Mouse (Mus musculus): ENCODE measurements at regions not wholly inside any gene's neighbourhood (a gene's known extent, or its start where the extent isn't known, plus 50 kb on each side); places are given as distances from the start of the nearest gene placed in this dataset.
A peak's percentile ranks its signal among the peaks of the same experiment; 100 is the strongest.

GRCm38 (mm10) chr13:79182630-79183412, 983.3 kb upstream of the Nr2f1 start:
- Histone ChIP-seq H3K4me1 (ENCODE audit: control insufficient read depth, insufficient read depth, low read length) (no peaks in the 10 kb centered on the region), H3K4me2 (replicated peaks; ENCODE audit: low read depth, low read length, severe bottlenecking) (no peak overlapping the region), H3K27me3 (ENCODE audit: control insufficient read depth, insufficient read depth, low read length) (no peaks in the 10 kb centered on the region), H3K36me3 (ENCODE audit: control insufficient read depth, insufficient read depth, low read length) (no peaks in the 10 kb centered on the region), H3K4me3 (replicated peaks; ENCODE audit: low read length) (no peak overlapping the region), H3K9me3 (ENCODE audit: control insufficient read depth, low read length) (no peaks in the 10 kb centered on the region), H3K27ac (replicated peaks; ENCODE audit: low read depth, low read length) (no peak overlapping the region), H3K9ac (ENCODE audit: low read depth, low read length, severe bottlenecking) (no peak overlapping the region)
- TF ChIP-seq POLR2A (IDR thresholded peaks at IDR 0.05; ENCODE audit: borderline replicate concordance, extremely low read depth, insufficient read depth, insufficient read length): no peak
- ATAC-seq (ENCODE audit: low FRiP score, low read depth) (no peak), DNase-seq (ENCODE audit: low spot score) (no peak)
- WGBS: 85% methylated on average over 6 of the region's 6 CpGs

- TF ChIP-seq POLR2A (IDR thresholded peaks at IDR 0.05; ENCODE audit: borderline replicate concordance, extremely low read depth, insufficient read depth, insufficient read length): no peak
- Histone ChIP-seq H3K36me3 (ENCODE audit: control insufficient read depth, insufficient read depth, low read length) (no peaks in the 10 kb centered on the region), H3K27ac (replicated peaks; ENCODE audit: low read depth, low read length) (no peak overlapping the region), H3K9ac (ENCODE audit: low read depth, low read length, severe bottlenecking) (no peak overlapping the region), H3K4me3 (replicated peaks; ENCODE audit: low read length) (no peak overlapping the region), H3K4me2 (replicated peaks; ENCODE audit: low read depth, low read length, severe bottlenecking) (no peak overlapping the region), H3K9me3 (ENCODE audit: control insufficient read depth, low read length) (no peaks in the 10 kb centered on the region), H3K4me1 (ENCODE audit: control insufficient read depth, insufficient read depth, low read length) (no peaks in the 10 kb centered on the region), H3K27me3 (ENCODE audit: control insufficient read depth, insufficient read depth, low read length) (no peaks in the 10 kb centered on the region)
- ATAC-seq (ENCODE audit: low FRiP score, low read depth) (no peak), DNase-seq (ENCODE audit: low spot score) (no peak)
- 70% methylated on average over 3 of the region's 3 CpGs for WGBS
Measured at GRCm38 (mm10) chr13:79158757-79159156, 959.2 kb upstream of the Nr2f1 start.

- H3K27me3 ChIP-seq (ENCODE audit: control insufficient read depth, insufficient read depth, low read length): no peaks in the 10 kb centered on the region
- no peaks in the 10 kb centered on the region for H3K4me1 ChIP-seq (ENCODE audit: control insufficient read depth, insufficient read depth, low read length)
- H3K27ac ChIP-seq (replicated peaks; ENCODE audit: low read depth, low read length): no peak overlapping the region
- TF ChIP-seq POLR2A (IDR thresholded peaks at IDR 0.05; ENCODE audit: borderline replicate concordance, extremely low read depth, insufficient read depth, insufficient read length): no peak
- no peaks in the 10 kb centered on the region for H3K36me3 ChIP-seq (ENCODE audit: control insufficient read depth, insufficient read depth, low read length)
- H3K4me3 ChIP-seq (replicated peaks; ENCODE audit: low read length): no peak overlapping the region
- ATAC-seq (ENCODE audit: low FRiP score, low read depth): no peak
- no peaks in the 10 kb centered on the region for H3K9me3 ChIP-seq (ENCODE audit: control insufficient read depth, low read length)
- H3K9ac ChIP-seq (ENCODE audit: low read depth, low read length, severe bottlenecking): no peak overlapping the region
- peak; percentile 33 for DNase-seq (ENCODE audit: low spot score)
- no peak overlapping the region for H3K4me2 ChIP-seq (replicated peaks; ENCODE audit: low read depth, low read length, severe bottlenecking)
- WGBS: 33% methylated on average over 1 of the region's 1 CpGs
Measured at GRCm38 (mm10) chr13:79142903-79143302, 943.3 kb upstream of the Nr2f1 start.

- no peaks in the 10 kb centered on the region for H3K4me1 ChIP-seq (ENCODE audit: control insufficient read depth, insufficient read depth, low read length)
- DNase-seq (ENCODE audit: low spot score) (no peak), ATAC-seq (ENCODE audit: low FRiP score, low read depth) (no peak)
- H3K9ac ChIP-seq (ENCODE audit: low read depth, low read length, severe bottlenecking): no peak overlapping the region
- H3K9me3 ChIP-seq (ENCODE audit: control insufficient read depth, low read length): no peaks in the 10 kb centered on the region
- no peak for TF ChIP-seq POLR2A (IDR thresholded peaks at IDR 0.05; ENCODE audit: borderline replicate concordance, extremely low read depth, insufficient read depth, insufficient read length)
- H3K4me3 ChIP-seq (replicated peaks; ENCODE audit: low read length): no peak overlapping the region
- WGBS: 26% methylated on average over 5 of the region's 5 CpGs
- no peaks in the 10 kb centered on the region for H3K27me3 ChIP-seq (ENCODE audit: control insufficient read depth, insufficient read depth, low read length)
- H3K36me3 ChIP-seq (ENCODE audit: control insufficient read depth, insufficient read depth, low read length): no peaks in the 10 kb centered on the region
- no peak overlapping the region for H3K27ac ChIP-seq (replicated peaks; ENCODE audit: low read depth, low read length)
- no peak overlapping the region for H3K4me2 ChIP-seq (replicated peaks; ENCODE audit: low read depth, low read length, severe bottlenecking)
Measured at GRCm38 (mm10) chr13:79141362-79141966, 941.9 kb upstream of the Nr2f1 start.

GRCm38 (mm10) chr13:79138747-79139146, 939.2 kb upstream of the Nr2f1 start:
- H3K27me3 ChIP-seq (ENCODE audit: control insufficient read depth, insufficient read depth, low read length): no peaks in the 10 kb centered on the region
- no peak for ATAC-seq (ENCODE audit: low FRiP score, low read depth)
- no peak overlapping the region for H3K4me3 ChIP-seq (replicated peaks; ENCODE audit: low read length)
- TF ChIP-seq POLR2A (IDR thresholded peaks at IDR 0.05; ENCODE audit: borderline replicate concordance, extremely low read depth, insufficient read depth, insufficient read length): no peak
- no peaks in the 10 kb centered on the region for H3K4me1 ChIP-seq (ENCODE audit: control insufficient read depth, insufficient read depth, low read length)
- H3K27ac ChIP-seq (replicated peaks; ENCODE audit: low read depth, low read length): no peak overlapping the region
- 64% methylated on average over 2 of the region's 2 CpGs for WGBS
- H3K36me3 ChIP-seq (ENCODE audit: control insufficient read depth, insufficient read depth, low read length): no peaks in the 10 kb centered on the region
- no peak for DNase-seq (ENCODE audit: low spot score)
- no peak overlapping the region for H3K4me2 ChIP-seq (replicated peaks; ENCODE audit: low read depth, low read length, severe bottlenecking)
- no peak overlapping the region for H3K9ac ChIP-seq (ENCODE audit: low read depth, low read length, severe bottlenecking)
- no peaks in the 10 kb centered on the region for H3K9me3 ChIP-seq (ENCODE audit: control insufficient read depth, low read length)

Data from limb, embryonic 14.5 days (tissue).